Mouse (Mus musculus): ENCODE measurements at regions not wholly inside any gene's neighbourhood (a gene's known extent, or its start where the extent isn't known, plus 50 kb on each side); places are given as distances from the start of the nearest gene placed in this dataset.
"Not testable (repeated sequence)": the region's sequence is repeated elsewhere in the genome, so short reads cannot be mapped to it uniquely, and the experiment has no call there.

DNA sequence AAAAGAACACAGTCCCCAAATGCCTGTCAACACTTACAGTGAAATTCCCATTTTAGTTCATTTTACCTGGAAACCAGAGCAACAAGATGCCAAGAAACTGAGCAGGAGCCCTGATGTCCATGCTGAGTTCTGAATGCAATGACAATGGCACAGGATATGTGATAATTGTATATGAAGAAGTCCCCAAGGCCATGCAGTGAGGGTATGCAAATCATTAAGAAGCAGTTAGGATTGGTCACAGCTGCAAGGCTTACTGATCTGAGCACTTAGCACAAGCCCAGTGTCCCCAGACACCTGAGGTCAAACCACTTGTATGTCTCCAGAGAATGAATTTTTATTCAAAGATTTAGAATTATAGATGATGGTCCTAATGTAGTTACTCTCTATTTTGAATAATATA, 419.0 kb upstream of the Tacstd2 start:
- H3K27me3 ChIP-seq (replicated peaks); H3K4me3 ChIP-seq; H3K4me2 ChIP-seq; H3K4me1 ChIP-seq (replicated peaks); H3K9me3 ChIP-seq (replicated peaks); H3K36me3 ChIP-seq; ATAC-seq (ENCODE audit: insufficient number of reproducible peaks, low FRiP score); H3K27ac ChIP-seq (ENCODE audit: poor library complexity, severe bottlenecking); H3K9ac ChIP-seq: not testable (repeated sequence)

DNA sequence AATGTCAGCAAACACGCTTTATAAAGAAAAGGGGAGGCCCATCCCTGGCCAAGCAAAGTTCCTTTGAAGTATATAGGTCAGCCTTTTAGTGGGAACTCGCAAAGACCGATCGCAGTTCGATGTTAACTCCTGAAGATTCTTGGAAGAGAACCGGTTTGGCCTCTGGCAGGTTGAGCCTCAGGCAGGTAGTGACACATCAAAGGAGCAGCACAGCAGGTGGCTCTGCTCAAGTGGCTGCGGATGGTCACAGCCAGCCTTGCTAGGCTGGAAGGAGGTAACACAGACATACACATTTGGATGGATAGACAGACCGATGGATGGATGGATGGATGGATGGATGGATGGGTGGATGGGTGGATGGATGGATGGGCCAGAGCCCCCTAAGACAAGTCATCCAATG, 395.9 kb upstream of the Tacstd2 start:
- H3K4me2 ChIP-seq; H3K4me1 ChIP-seq (replicated peaks); ATAC-seq (ENCODE audit: insufficient number of reproducible peaks, low FRiP score); H3K9me3 ChIP-seq (replicated peaks); H3K9ac ChIP-seq; H3K27me3 ChIP-seq (replicated peaks); H3K36me3 ChIP-seq; H3K27ac ChIP-seq (ENCODE audit: poor library complexity, severe bottlenecking); H3K4me3 ChIP-seq: not testable (repeated sequence)
- WGBS, result 24% methylated on average over 8 of the region's 8 CpGs

DNA sequence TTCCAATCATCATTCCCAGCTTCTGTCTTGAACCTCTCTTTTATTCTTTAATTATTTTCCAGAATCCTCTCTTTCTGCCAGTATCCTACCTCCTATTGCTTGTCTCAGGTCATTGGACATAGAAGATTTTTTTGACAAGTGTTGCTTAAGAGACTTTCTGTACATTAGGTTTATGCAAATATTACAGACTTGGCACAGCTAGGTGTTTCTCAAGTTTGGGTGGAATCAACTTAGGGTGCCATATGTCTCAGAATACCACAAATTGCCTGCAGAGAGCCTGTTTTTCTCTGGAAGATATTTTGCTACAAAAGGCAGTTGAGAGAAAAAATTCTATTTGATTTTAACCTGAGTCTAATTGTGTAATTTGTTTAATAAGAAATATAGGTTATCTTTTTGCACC, 386.9 kb upstream of the Tacstd2 start:
- no peaks in the 10 kb centered on the region for H3K36me3 ChIP-seq
- H3K4me1 ChIP-seq (replicated peaks), result no peaks in the 10 kb centered on the region
- H3K27me3 ChIP-seq (replicated peaks), result no peaks in the 10 kb centered on the region
- no peak for ATAC-seq (ENCODE audit: insufficient number of reproducible peaks, low FRiP score)
- no peak overlapping the region for H3K27ac ChIP-seq (ENCODE audit: poor library complexity, severe bottlenecking)
- no peak overlapping the region for H3K9ac ChIP-seq
- H3K9me3 ChIP-seq (replicated peaks), result no peaks in the 10 kb centered on the region
- no peak overlapping the region for H3K4me3 ChIP-seq
- no peak overlapping the region for H3K4me2 ChIP-seq

DNA sequence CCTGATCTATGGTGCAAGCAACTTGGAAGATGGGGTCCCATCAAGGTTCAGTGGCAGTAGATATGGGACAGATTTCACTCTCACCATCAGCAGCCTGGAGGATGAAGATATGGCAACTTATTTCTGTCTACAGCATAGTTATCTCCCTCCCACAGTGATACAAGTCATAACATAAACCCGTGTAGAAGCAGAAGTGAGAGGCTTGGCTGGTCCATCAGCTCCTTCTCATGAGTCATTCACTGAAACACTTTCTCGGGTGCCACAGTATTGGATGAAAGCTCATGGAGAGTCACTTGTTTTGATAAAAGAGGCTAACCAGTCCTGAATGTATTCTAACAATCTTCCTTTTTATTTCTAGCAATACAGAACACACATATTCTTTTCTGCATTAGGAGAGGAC, 378.3 kb upstream of the Tacstd2 start:
- no peaks in the 10 kb centered on the region for H3K4me1 ChIP-seq (replicated peaks)
- ATAC-seq (ENCODE audit: insufficient number of reproducible peaks, low FRiP score), result no peak

GRCm38 (mm10) chr6:67913309-67913708, 377.7 kb upstream of the Tacstd2 start:
- Histone ChIP-seq H3K9ac (no peak overlapping the region), H3K27ac (ENCODE audit: poor library complexity, severe bottlenecking) (no peak overlapping the region), H3K27me3 (replicated peaks) (no peaks in the 10 kb centered on the region), H3K36me3 (no peaks in the 10 kb centered on the region), H3K4me2 (no peak overlapping the region), H3K4me3 (no peak overlapping the region), H3K9me3 (replicated peaks) (no peaks in the 10 kb centered on the region), H3K4me1 (replicated peaks) (no peaks in the 10 kb centered on the region)
- WGBS, result 77% methylated on average over 3 of the region's 3 CpGs
- ATAC-seq (ENCODE audit: insufficient number of reproducible peaks, low FRiP score), result no peak

More for the DNA sequence above, 378.3 kb upstream of the Tacstd2 start:
- no peak overlapping the region for H3K9ac ChIP-seq
- WGBS, result 41% methylated on average over 2 of the region's 2 CpGs
- H3K36me3 ChIP-seq, result no peaks in the 10 kb centered on the region
- no peak overlapping the region for H3K4me3 ChIP-seq
- H3K4me2 ChIP-seq, result no peak overlapping the region
- no peaks in the 10 kb centered on the region for H3K27me3 ChIP-seq (replicated peaks)
- H3K27ac ChIP-seq (ENCODE audit: poor library complexity, severe bottlenecking), result no peak overlapping the region
- H3K9me3 ChIP-seq (replicated peaks), result no peaks in the 10 kb centered on the region

DNA sequence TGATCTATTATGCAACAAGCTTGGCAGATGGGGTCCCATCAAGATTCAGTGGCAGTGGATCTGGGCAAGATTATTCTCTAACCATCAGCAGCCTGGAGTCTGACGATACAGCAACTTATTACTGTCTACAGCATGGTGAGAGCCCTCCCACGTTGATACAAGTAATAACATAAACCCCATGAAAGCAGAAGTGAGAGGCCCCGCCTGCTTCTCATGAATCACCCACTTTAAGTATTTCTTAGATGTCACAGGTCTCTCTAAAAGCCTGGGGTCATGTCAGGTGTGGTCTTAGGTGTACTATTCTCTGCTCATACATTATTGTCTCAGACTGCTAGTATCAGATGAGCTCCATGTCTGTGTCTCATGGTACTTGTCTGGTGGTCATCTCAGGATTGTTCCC, 360.9 kb upstream of the Tacstd2 start:
- WGBS, result 63% methylated on average over 3 of the region's 3 CpGs
- Histone ChIP-seq H3K27ac (ENCODE audit: poor library complexity, severe bottlenecking) (no peak overlapping the region), H3K4me1 (replicated peaks) (no peaks in the 10 kb centered on the region), H3K4me2 (no peak overlapping the region), H3K9me3 (replicated peaks) (no peaks in the 10 kb centered on the region), H3K27me3 (replicated peaks) (no peaks in the 10 kb centered on the region), H3K9ac (no peak overlapping the region), H3K4me3 (no peak overlapping the region), H3K36me3 (no peaks in the 10 kb centered on the region)
- no peak for ATAC-seq (ENCODE audit: insufficient number of reproducible peaks, low FRiP score)

- no peaks in the 10 kb centered on the region for H3K27me3 ChIP-seq (replicated peaks)
- ATAC-seq (ENCODE audit: insufficient number of reproducible peaks, low FRiP score), result no peak
- no peaks in the 10 kb centered on the region for H3K4me1 ChIP-seq (replicated peaks)
- H3K9me3 ChIP-seq (replicated peaks), result no peaks in the 10 kb centered on the region
- no peak overlapping the region for H3K9ac ChIP-seq
- H3K4me3 ChIP-seq, result no peak overlapping the region
- H3K27ac ChIP-seq (ENCODE audit: poor library complexity, severe bottlenecking), result no peak overlapping the region
- no peak overlapping the region for H3K4me2 ChIP-seq
- 78% methylated on average over 2 of the region's 2 CpGs for whole genome bisulfite sequencing
- H3K36me3 ChIP-seq, result no peaks in the 10 kb centered on the region
These were observed 360.3 kb upstream of the Tacstd2 start for GRCm38 (mm10) chr6:67895858-67896257.

- no peak for ATAC-seq (ENCODE audit: insufficient number of reproducible peaks, low FRiP score)
- H3K4me1 ChIP-seq (replicated peaks), result no peaks in the 10 kb centered on the region
- 0 out of 2 replicates have a peak, but pooled peaks cover 2% of the 10 kb centered on the region for H3K9me3 ChIP-seq (replicated peaks)
- H3K36me3 ChIP-seq, result no peaks in the 10 kb centered on the region
- H3K27ac ChIP-seq (ENCODE audit: poor library complexity, severe bottlenecking), result no peak overlapping the region
- no peak overlapping the region for H3K4me2 ChIP-seq
- H3K27me3 ChIP-seq (replicated peaks), result no peaks in the 10 kb centered on the region
- no peak overlapping the region for H3K4me3 ChIP-seq
- WGBS, result 61% methylated on average over 2 of the region's 2 CpGs
- no peak overlapping the region for H3K9ac ChIP-seq
These were observed 352.0 kb upstream of the Tacstd2 start for GRCm38 (mm10) chr6:67887586-67887985.

GRCm38 (mm10) chr6:67884893-67885292, 349.3 kb upstream of the Tacstd2 start:
- Histone ChIP-seq H3K9ac (no peak overlapping the region), H3K9me3 (replicated peaks) (0 out of 2 replicates have a peak, but pooled peaks cover 6% of the 10 kb centered on the region), H3K4me2 (no peak overlapping the region), H3K36me3 (no peaks in the 10 kb centered on the region), H3K27me3 (replicated peaks) (no peaks in the 10 kb centered on the region), H3K4me3 (no peak overlapping the region), H3K27ac (ENCODE audit: poor library complexity, severe bottlenecking) (no peak overlapping the region), H3K4me1 (replicated peaks) (no peaks in the 10 kb centered on the region)
- WGBS, result 72% methylated on average over 5 of the region's 5 CpGs
- ATAC-seq (ENCODE audit: insufficient number of reproducible peaks, low FRiP score), result no peak

GRCm38 (mm10) chr6:67881476-67881875, 345.9 kb upstream of the Tacstd2 start:
- not testable (repeated sequence) for ATAC-seq (ENCODE audit: insufficient number of reproducible peaks, low FRiP score)
- 79% methylated on average over 5 of the region's 5 CpGs for WGBS

GRCm38 (mm10) chr6:67857945-67858344, 322.3 kb upstream of the Tacstd2 start:
- not testable (repeated sequence) for H3K36me3 ChIP-seq; H3K9ac ChIP-seq; H3K4me3 ChIP-seq; H3K4me2 ChIP-seq; H3K9me3 ChIP-seq (replicated peaks); ATAC-seq (ENCODE audit: insufficient number of reproducible peaks, low FRiP score); H3K27ac ChIP-seq (ENCODE audit: poor library complexity, severe bottlenecking); H3K27me3 ChIP-seq (replicated peaks); H3K4me1 ChIP-seq (replicated peaks)
- 32% methylated on average over 1 of the region's 1 CpGs for WGBS

More at GRCm38 (mm10) chr6:67881476-67881875, 345.9 kb upstream of the Tacstd2 start:
- not testable (repeated sequence) for H3K4me2 ChIP-seq; H3K36me3 ChIP-seq; H3K27ac ChIP-seq (ENCODE audit: poor library complexity, severe bottlenecking); H3K4me3 ChIP-seq; H3K9ac ChIP-seq; H3K27me3 ChIP-seq (replicated peaks); H3K9me3 ChIP-seq (replicated peaks); H3K4me1 ChIP-seq (replicated peaks)

DNA sequence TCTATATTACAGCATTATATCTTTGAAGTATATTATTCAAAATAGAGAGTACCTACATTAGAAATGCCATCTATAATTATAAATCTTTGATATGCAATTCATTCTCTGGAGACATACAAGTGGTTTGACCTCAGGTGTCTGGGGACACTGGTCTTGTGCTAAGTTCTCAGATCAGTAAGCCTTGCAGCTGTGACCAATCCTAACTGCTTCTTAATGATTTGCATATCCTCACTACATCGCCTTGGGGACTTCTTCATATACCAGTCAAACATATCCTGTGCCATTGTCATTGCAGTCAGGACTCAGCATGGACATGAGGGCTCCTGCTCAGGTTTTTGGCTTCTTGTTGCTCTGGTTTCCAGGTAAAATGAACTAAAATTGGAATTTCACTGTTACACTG, 303.9 kb upstream of the Tacstd2 start:
- H3K4me2 ChIP-seq; H3K27me3 ChIP-seq (replicated peaks); H3K9me3 ChIP-seq (replicated peaks); H3K36me3 ChIP-seq; H3K9ac ChIP-seq; H3K4me3 ChIP-seq; ATAC-seq (ENCODE audit: insufficient number of reproducible peaks, low FRiP score); H3K4me1 ChIP-seq (replicated peaks); H3K27ac ChIP-seq (ENCODE audit: poor library complexity, severe bottlenecking): not testable (repeated sequence)
- 72% methylated on average over 1 of the region's 1 CpGs for WGBS

All from heart, embryonic 12.5 days (tissue).